Mouse (Mus musculus): ENCODE results near the gene Supt20.
A peak's percentile ranks its signal among the peaks of the same experiment; 100 is the strongest.

DNA sequence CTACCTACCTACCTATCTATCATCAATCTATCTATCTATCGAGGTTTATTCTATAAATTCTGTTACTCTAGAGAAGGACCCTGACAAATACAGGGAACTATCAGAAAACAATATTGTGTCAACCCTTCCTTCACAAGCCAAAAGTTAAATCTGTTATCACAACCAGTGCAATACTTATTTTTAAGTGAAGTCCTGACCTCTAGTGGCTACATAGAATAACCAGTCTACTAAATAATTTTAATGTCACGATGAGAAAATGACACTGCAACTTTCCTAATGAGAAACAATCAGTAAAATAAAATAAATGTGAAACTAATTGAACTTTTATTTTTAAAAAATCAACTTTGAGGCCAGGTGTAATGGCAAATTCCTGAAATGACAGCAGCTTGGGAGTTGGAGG is 3.5 kb upstream of the Supt20 start:
- TF ChIP-seq POLR2A (IDR thresholded peaks at IDR 0.05; ENCODE audit: borderline replicate concordance, extremely low read depth, low read depth, low read length) = no peak
- TF ChIP-seq CTCF (IDR thresholded peaks at IDR 0.05; ENCODE audit: insufficient read depth, low read length) = 0 out of 2 replicates have a peak, but pooled peaks have one; percentile 3

All from lung, adult 2 months (tissue).